Mouse (Mus musculus) bone marrow, adult 2 months (tissue): ENCODE measurements around the gene Mettl27.

Experiments used
- CTCF ChIP-seq: fragments of 200-500 bp; IDR thresholded peaks from 2 replicates; pipeline ENCODE4 v1.5.1; 2011; ENCODE audit warnings: low read length, control low read depth; ENCODE audit not compliant: control insufficient read depth, insufficient read depth
- POLR2A ChIP-seq: fragments of 200-500 bp; IDR thresholded peaks from 2 replicates; pipeline ENCODE4 v1.6.1; 2011; ENCODE audit warnings: low read depth, mild to moderate bottlenecking, control low read depth, low read length, borderline replicate concordance; ENCODE audit not compliant: control insufficient read depth

GRCm38 (mm10) chr5:134983111-134983510 lies 50.9 kb downstream of the Mettl27 start:
- TF ChIP-seq POLR2A (no peak), CTCF (no peak)
